Mouse (Mus musculus) left cerebral cortex, adult 6 months (tissue): ENCODE data around the gene Ncmap. TPM values are rescaled to one million over a fixed set of nuclear protein-coding genes. Genes with fewer than 3 reads are reported as not detected.

Experiments used
- long read RNA-seq, 2 experiments: library from polyadenylated mRNA; unstranded; transcript quantifications; one replicate each; pipeline ENCODE4 v2.0.0; 2019 to 2020
- polyA plus RNA-seq: library from polyadenylated mRNA; unstranded; fragments of <200 nt; fragmentation: Nextera tagmentation; gene quantifications from 2 replicates; pipeline ENCODE4 v1.2.3, GENCODE M21; 2021

Ncmap gene
- polyA plus RNA-seq = 0.85 and 0.86 TPM in 2 replicates
- long read RNA-seq, experiment 1 = 0 reads
- long read RNA-seq, experiment 2 = 0 reads

DNA sequence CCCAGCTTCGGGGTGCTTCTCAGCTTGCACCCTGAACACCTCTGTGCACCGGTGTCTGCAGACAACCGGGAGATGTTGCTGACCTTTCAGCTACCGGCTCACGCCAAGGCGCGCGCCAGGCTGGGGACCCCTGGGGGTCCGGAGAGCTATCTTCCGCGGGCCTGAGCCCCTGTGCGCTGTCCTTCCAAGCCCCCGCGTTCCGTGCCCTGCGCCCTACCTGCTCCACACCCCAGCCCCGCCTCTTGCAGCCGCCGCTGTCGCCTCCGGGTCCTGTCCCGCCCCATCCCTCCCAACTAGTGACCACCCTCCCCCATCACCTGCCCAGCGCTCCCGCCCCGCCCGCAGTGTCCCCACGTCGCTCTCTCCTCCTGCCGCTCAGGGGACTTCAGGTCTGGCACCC is at the start of gene Ncmap:
TSS of gene Ncmap (minus strand) at position 237 of the 400 bp plus-strand sequence.

DNA sequence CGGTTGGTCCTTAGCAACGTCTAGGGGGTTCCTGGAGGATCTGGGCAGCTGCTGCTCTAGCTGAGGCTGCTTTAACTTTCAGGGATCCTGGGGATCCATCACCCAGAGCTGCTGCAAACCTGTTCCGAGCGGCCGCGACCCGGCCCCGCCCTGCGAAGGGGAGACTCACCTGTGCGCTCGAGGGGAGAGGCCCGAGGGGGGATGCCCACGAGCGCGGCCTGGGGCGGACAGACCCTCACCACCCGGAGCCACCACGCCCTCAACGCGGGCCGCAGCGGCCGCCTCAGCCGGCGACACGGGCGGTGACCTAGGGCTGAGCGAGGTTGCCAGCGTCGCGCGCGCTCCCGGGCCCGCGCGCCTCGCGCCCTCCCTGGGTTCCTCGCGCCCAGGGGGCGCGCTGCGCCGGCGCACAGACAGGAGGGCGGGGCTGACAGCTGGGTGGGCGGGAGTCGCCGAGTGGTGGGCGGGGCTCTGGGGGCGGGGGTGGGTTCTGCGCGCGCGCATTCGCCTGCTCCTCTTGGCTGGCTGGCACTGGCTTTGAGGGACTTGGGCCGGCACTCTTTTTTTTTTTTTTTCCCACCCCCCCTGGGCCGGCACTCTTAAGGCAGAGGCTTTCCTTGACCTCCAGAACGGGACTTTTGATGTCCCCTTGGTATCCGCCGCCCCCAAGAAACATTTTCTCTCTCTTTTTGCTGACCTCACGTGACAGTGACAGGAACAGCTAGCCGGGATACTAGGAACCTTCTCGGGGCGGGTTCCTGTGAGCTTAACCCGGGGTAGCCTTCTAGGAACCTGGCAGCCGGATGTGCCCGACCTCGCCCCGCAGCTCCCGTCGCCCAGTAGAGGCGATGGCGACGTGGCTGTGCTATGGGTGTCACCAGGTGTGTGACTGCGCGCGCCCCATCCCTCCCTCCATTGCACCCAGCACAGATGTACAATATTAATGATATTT is 35.7 kb upstream of the Ncmap start, which contains the start of gene Rcan3:
TSS of gene Rcan3 (minus strand) at position 411 of the 952 bp plus-strand sequence.

DNA sequence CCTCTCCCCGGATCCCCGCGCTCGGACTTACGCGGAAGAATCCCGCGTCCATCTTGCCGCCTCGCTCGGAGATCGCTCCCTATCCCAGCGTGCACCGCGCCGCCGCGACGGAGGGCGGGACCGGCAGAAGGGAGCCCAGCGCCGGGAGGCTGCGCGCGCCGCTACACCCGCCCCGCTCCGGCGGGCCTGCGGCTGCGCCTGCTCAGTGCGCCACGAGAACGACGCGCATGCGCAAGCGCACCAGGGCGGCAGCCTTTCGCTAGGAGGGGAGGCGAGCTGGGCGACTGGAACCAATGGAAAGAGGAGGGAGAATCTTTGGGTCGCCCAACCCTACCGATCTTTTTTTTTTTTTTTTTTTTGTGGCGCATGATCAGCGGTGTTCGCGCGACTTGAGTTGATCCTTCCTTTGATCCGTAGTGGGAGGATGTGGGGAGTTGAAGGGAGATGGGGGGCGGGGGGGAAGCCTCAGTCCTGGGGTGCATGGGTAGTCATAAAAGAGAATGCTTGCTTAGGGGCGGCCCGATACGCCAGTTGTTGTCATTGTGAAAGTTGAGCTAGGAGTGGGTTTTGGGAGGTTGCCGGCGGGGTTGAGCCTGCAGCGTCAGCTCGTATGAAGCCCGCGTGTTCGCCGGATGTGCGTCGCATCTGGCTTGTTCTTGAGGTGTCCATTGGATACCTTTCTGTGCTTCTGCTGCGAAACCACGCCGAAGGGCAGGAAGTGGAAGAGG is 44.8 kb downstream of the Ncmap start, which contains the start of gene Srrm1:
TSS of gene Srrm1 (minus strand) at position 256 of the 728 bp plus-strand sequence.

Other genes starting within 250 kb of the Ncmap start
- 22.8 and 31.7 TPM in 2 replicates for gene Clic4, start 125.4 kb downstream of the Ncmap start, polyA plus RNA-seq
- gene Srrm1, start 44.9 kb downstream of the Ncmap start, polyA plus RNA-seq = 57.1 and 70.6 TPM in 2 replicates
- gene Rcan3, start 35.6 kb upstream of the Ncmap start, polyA plus RNA-seq = 12.9 and 16.2 TPM in 2 replicates
- gene Stpg1, start 96.6 kb upstream of the Ncmap start, polyA plus RNA-seq = 0.47 and 1.4 TPM in 2 replicates
- 15.4 and 15.9 TPM in 2 replicates for gene Nipal3, start 96.8 kb upstream of the Ncmap start, polyA plus RNA-seq
- 0.35 and 0.48 TPM in 2 replicates for gene Grhl3, start 175.4 kb upstream of the Ncmap start, polyA plus RNA-seq